Mouse (Mus musculus) MN1 (cell line): ENCODE results near the gene Optn.
"Not testable (repeated sequence)": the region's sequence is repeated elsewhere in the genome, so short reads cannot be mapped to it uniquely, and the experiment has no call there.

Source experiments
- DNase-seq: peaks from one replicate; pipeline ENCODE4 v3.0.0-alpha.2; 2016; ENCODE audit warnings: low spot score

Gene Optn

GRCm38 (mm10) chr2:5063299-5064205 is at the start of gene Optn:
Gene Optn, minus strand, starts transcription at chr2:5064051.
- peak; percentile 82 for DNase-seq

- peak; percentile 16 for DNase-seq
Measured at GRCm38 (mm10) chr2:5112785-5113291, 49.0 kb upstream of the Optn start.

- no peak for DNase-seq
Measured at GRCm38 (mm10) chr2:5102891-5103290, 39.0 kb upstream of the Optn start.

GRCm38 (mm10) chr2:5101743-5102245 is 37.9 kb upstream of the Optn start:
- DNase-seq = no peak

- no peak for DNase-seq
Measured at GRCm38 (mm10) chr2:5099176-5099575, 35.3 kb upstream of the Optn start.

- DNase-seq = no peak
Measured at GRCm38 (mm10) chr2:5097786-5098445, 34.1 kb upstream of the Optn start.

GRCm38 (mm10) chr2:5095316-5095715 is 31.5 kb upstream of the Optn start:
- no peak for DNase-seq

- DNase-seq = no peak
Measured at GRCm38 (mm10) chr2:5094876-5095275, 31.0 kb upstream of the Optn start.

- peak; percentile 37 for DNase-seq
Measured at GRCm38 (mm10) chr2:5090385-5090784, 26.5 kb upstream of the Optn start.

GRCm38 (mm10) chr2:5087667-5088066 is 23.8 kb upstream of the Optn start:
- DNase-seq = no peak

- peak; percentile 19 for DNase-seq
Measured at GRCm38 (mm10) chr2:5083739-5084138, 19.9 kb upstream of the Optn start.

- peak; percentile 62 for DNase-seq
Measured at GRCm38 (mm10) chr2:5080053-5080787, 16.4 kb upstream of the Optn start.

GRCm38 (mm10) chr2:5077937-5078336 is 14.1 kb upstream of the Optn start:
- DNase-seq = no peak

- no peak for DNase-seq
Measured at GRCm38 (mm10) chr2:5077490-5077889, 13.6 kb upstream of the Optn start.

- DNase-seq = no peak
Measured at GRCm38 (mm10) chr2:5075856-5076255, 12.0 kb upstream of the Optn start.

- DNase-seq = no peak
Measured at GRCm38 (mm10) chr2:5075432-5075831, 11.6 kb upstream of the Optn start.

GRCm38 (mm10) chr2:5073785-5074184 is 9.9 kb upstream of the Optn start:
- no peak for DNase-seq

- DNase-seq = no peak
Measured at GRCm38 (mm10) chr2:5067951-5068350, 4.1 kb upstream of the Optn start.

- not testable (repeated sequence) for DNase-seq
Measured at GRCm38 (mm10) chr2:5067254-5067653, 3.4 kb upstream of the Optn start.

GRCm38 (mm10) chr2:5064247-5064646 is 396 bp upstream of the Optn start:
- DNase-seq = no peak

- no peak for DNase-seq
Measured at GRCm38 (mm10) chr2:5062496-5063298, 1.2 kb downstream of the Optn start.
